Mouse (Mus musculus): ENCODE measurements around the gene Gas7.

DNA sequence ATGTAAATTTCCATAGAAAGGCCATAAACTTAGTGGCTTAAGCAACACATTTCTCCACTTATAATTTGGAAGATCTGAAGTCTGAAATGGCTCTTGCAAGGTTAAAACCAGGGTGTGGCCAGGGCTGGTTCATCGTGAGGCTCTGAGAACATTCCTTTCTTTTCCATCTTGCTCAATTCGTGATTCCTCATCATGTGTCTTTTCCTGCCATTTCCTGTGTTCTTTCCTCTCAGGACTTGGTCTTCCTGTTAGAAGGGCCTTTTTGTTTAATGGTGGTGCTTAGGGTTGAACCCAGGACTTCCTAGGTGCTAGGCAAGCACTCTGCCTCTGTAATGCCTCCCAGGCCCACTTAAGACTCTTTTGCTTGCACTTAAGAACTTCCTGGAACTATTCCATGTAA lies 76.0 kb downstream of the Gas7 start:
- TF ChIP-seq POLR2A (IDR thresholded peaks at IDR 0.05; ENCODE audit: insufficient read depth, low read depth, low read length) = no peak
- TF ChIP-seq CTCF (IDR thresholded peaks at IDR 0.05) = no peak
- TF ChIP-seq EP300 (IDR thresholded peaks at IDR 0.05; ENCODE audit: insufficient read depth, low read depth, low read length) = no peak

Measured in heart, adult 2 months (tissue).